Mouse (Mus musculus): Measurements from ENCODE around the gene Slc1a1. TPM values are rescaled to one million over a fixed set of nuclear protein-coding genes. Genes with fewer than 3 reads are reported as not detected.

Gene Slc1a1
- polyA plus RNA-seq, 1 experiment from 2014 or later: 0.07 TPM

- Histone ChIP-seq H3K27ac (no peak overlapping the region), H3K4me2 (no peak overlapping the region), H3K27me3 (no peaks in the 10 kb centered on the region), H3K4me3 (replicated peaks) (no peak overlapping the region), H3K4me1 (replicated peaks) (no peaks in the 10 kb centered on the region), H3K36me3 (no peaks in the 10 kb centered on the region), H3K9ac (no peak overlapping the region), H3K9me3 (replicated peaks) (no peaks in the 10 kb centered on the region)
- no peak for DNase-seq
- 45% methylated on average over 5 of the region's 5 CpGs for WGBS (ENCODE audit: insufficient replicate concordance)
- ATAC-seq (ENCODE audit: low read depth): no peak
Observed at GRCm38 (mm10) chr19:28917839-28918238, 83.0 kb downstream of the Slc1a1 start.

- no peaks in the 10 kb centered on the region for H3K36me3 ChIP-seq
- no peaks in the 10 kb centered on the region for H3K9me3 ChIP-seq (replicated peaks)
- H3K4me2 ChIP-seq: no peak overlapping the region
- H3K27ac ChIP-seq: no peak overlapping the region
- no peaks in the 10 kb centered on the region for H3K27me3 ChIP-seq
- WGBS (ENCODE audit: insufficient replicate concordance): 72% methylated on average over 5 of the region's 5 CpGs
- DNase-seq (no peak), ATAC-seq (ENCODE audit: low read depth) (no peak)
- no peak overlapping the region for H3K4me3 ChIP-seq (replicated peaks)
- 0 out of 2 replicates have a peak, but pooled peaks cover 2% of the 10 kb centered on the region for H3K4me1 ChIP-seq (replicated peaks)
- no peak overlapping the region for H3K9ac ChIP-seq
Observed at GRCm38 (mm10) chr19:28926366-28926765, 91.5 kb downstream of the Slc1a1 start.

- no peaks in the 10 kb centered on the region for H3K9me3 ChIP-seq (replicated peaks)
- H3K36me3 ChIP-seq: no peaks in the 10 kb centered on the region
- H3K27ac ChIP-seq: no peak overlapping the region
- H3K4me3 ChIP-seq (replicated peaks): no peak overlapping the region
- H3K4me2 ChIP-seq: no peak overlapping the region
- DNase-seq (no peak), ATAC-seq (ENCODE audit: low read depth) (no peak)
- 0 out of 2 replicates have a peak, but pooled peaks cover 2% of the 10 kb centered on the region for H3K4me1 ChIP-seq (replicated peaks)
- H3K27me3 ChIP-seq: no peaks in the 10 kb centered on the region
- 23% methylated on average over 4 of the region's 4 CpGs for whole genome bisulfite sequencing (ENCODE audit: insufficient replicate concordance)
- no peak overlapping the region for H3K9ac ChIP-seq
Observed at GRCm38 (mm10) chr19:28927396-28927795, 92.5 kb downstream of the Slc1a1 start.

- Histone ChIP-seq H3K9ac (no peak overlapping the region), H3K4me3 (replicated peaks) (no peak overlapping the region), H3K9me3 (replicated peaks) (no peaks in the 10 kb centered on the region), H3K4me1 (replicated peaks) (0 out of 2 replicates have a peak, but pooled peaks cover 2% of the 10 kb centered on the region), H3K36me3 (no peaks in the 10 kb centered on the region), H3K27ac (no peak overlapping the region), H3K4me2 (no peak overlapping the region), H3K27me3 (no peaks in the 10 kb centered on the region)
- peak; percentile 81 for ATAC-seq (ENCODE audit: low read depth)
- no peak for DNase-seq
Observed at GRCm38 (mm10) chr19:28929034-28929433, 94.2 kb downstream of the Slc1a1 start.

GRCm38 (mm10) chr19:28934897-28935296 is 100.0 kb downstream of the Slc1a1 start:
- ATAC-seq (ENCODE audit: low read depth): no peak

GRCm38 (mm10) chr19:28940135-28940874 is 105.5 kb downstream of the Slc1a1 start:
- Histone ChIP-seq H3K36me3 (no peaks in the 10 kb centered on the region), H3K4me2 (no peak overlapping the region), H3K9me3 (replicated peaks) (no peaks in the 10 kb centered on the region), H3K9ac (no peak overlapping the region), H3K27ac (no peak overlapping the region), H3K27me3 (no peaks in the 10 kb centered on the region), H3K4me1 (replicated peaks) (no peaks in the 10 kb centered on the region), H3K4me3 (replicated peaks) (no peak overlapping the region)
- ATAC-seq (ENCODE audit: low read depth) (no peak), DNase-seq (no peak)
- 44% methylated on average over 9 of the region's 9 CpGs for WGBS (ENCODE audit: insufficient replicate concordance)

More at GRCm38 (mm10) chr19:28934897-28935296, 100.0 kb downstream of the Slc1a1 start:
- H3K9ac ChIP-seq: no peak overlapping the region
- no peak overlapping the region for H3K27ac ChIP-seq
- H3K4me1 ChIP-seq (replicated peaks): no peaks in the 10 kb centered on the region
- H3K36me3 ChIP-seq: no peaks in the 10 kb centered on the region
- no peaks in the 10 kb centered on the region for H3K27me3 ChIP-seq
- 69% methylated on average over 3 of the region's 3 CpGs for WGBS (ENCODE audit: insufficient replicate concordance)
- no peaks in the 10 kb centered on the region for H3K9me3 ChIP-seq (replicated peaks)
- H3K4me3 ChIP-seq (replicated peaks): no peak overlapping the region
- H3K4me2 ChIP-seq: no peak overlapping the region
- DNase-seq: no peak

GRCm38 (mm10) chr19:28941271-28941670 is 106.4 kb downstream of the Slc1a1 start:
- WGBS (ENCODE audit: insufficient replicate concordance): 57% methylated on average over 4 of the region's 4 CpGs
- Histone ChIP-seq H3K4me3 (replicated peaks) (no peak overlapping the region), H3K27me3 (no peaks in the 10 kb centered on the region), H3K27ac (no peak overlapping the region), H3K4me2 (no peak overlapping the region), H3K36me3 (no peaks in the 10 kb centered on the region), H3K4me1 (replicated peaks) (no peaks in the 10 kb centered on the region), H3K9ac (no peak overlapping the region), H3K9me3 (replicated peaks) (no peaks in the 10 kb centered on the region)
- ATAC-seq (ENCODE audit: low read depth) (no peak), DNase-seq (no peak)

GRCm38 (mm10) chr19:28946782-28947181 is 111.9 kb downstream of the Slc1a1 start:
- Histone ChIP-seq H3K27me3 (no peaks in the 10 kb centered on the region), H3K4me3 (replicated peaks) (no peak overlapping the region), H3K4me1 (replicated peaks) (no peaks in the 10 kb centered on the region), H3K9ac (no peak overlapping the region), H3K9me3 (replicated peaks) (no peaks in the 10 kb centered on the region), H3K36me3 (no peaks in the 10 kb centered on the region), H3K4me2 (no peak overlapping the region), H3K27ac (no peak overlapping the region)
- no peak for DNase-seq
- no peak for ATAC-seq (ENCODE audit: low read depth)
- 18% methylated on average over 4 of the region's 4 CpGs for WGBS (ENCODE audit: insufficient replicate concordance)

GRCm38 (mm10) chr19:28947311-28947710 is 112.5 kb downstream of the Slc1a1 start:
- Histone ChIP-seq H3K27me3 (no peaks in the 10 kb centered on the region), H3K9ac (no peak overlapping the region), H3K4me3 (replicated peaks) (no peak overlapping the region), H3K4me2 (no peak overlapping the region), H3K9me3 (replicated peaks) (no peaks in the 10 kb centered on the region), H3K4me1 (replicated peaks) (no peaks in the 10 kb centered on the region), H3K36me3 (no peaks in the 10 kb centered on the region), H3K27ac (no peak overlapping the region)
- 26% methylated on average over 2 of the region's 2 CpGs for WGBS (ENCODE audit: insufficient replicate concordance)
- no peak for DNase-seq
- ATAC-seq (ENCODE audit: low read depth): no peak

- ATAC-seq (ENCODE audit: low read depth) (no peak), DNase-seq (no peak)
- no peak overlapping the region for H3K4me3 ChIP-seq (replicated peaks)
- H3K27me3 ChIP-seq: no peaks in the 10 kb centered on the region
- H3K9ac ChIP-seq: no peak overlapping the region
- no peak overlapping the region for H3K4me2 ChIP-seq
- WGBS (ENCODE audit: insufficient replicate concordance): 76% methylated on average over 5 of the region's 5 CpGs
- no peaks in the 10 kb centered on the region for H3K4me1 ChIP-seq (replicated peaks)
- no peaks in the 10 kb centered on the region for H3K36me3 ChIP-seq
- no peaks in the 10 kb centered on the region for H3K9me3 ChIP-seq (replicated peaks)
- H3K27ac ChIP-seq: no peak overlapping the region
Observed at GRCm38 (mm10) chr19:28951251-28951650, 116.4 kb downstream of the Slc1a1 start.

GRCm38 (mm10) chr19:28963113-28963512 is 128.3 kb downstream of the Slc1a1 start:
- Histone ChIP-seq H3K27ac (no peak overlapping the region), H3K4me2 (peak overlapping the region; percentile 91), H3K9ac (no peak overlapping the region), H3K4me3 (replicated peaks) (peak overlapping the region; percentile 73; the same call in 1 of the 2 replicates), H3K36me3 (no peaks in the 10 kb centered on the region), H3K27me3 (peaks cover 30% of the 10 kb centered on the region), H3K9me3 (replicated peaks) (no peaks in the 10 kb centered on the region), H3K4me1 (replicated peaks) (peaks cover 11% of the 10 kb centered on the region)
- 39% methylated on average over 3 of the region's 3 CpGs for WGBS (ENCODE audit: insufficient replicate concordance)
- no peak for DNase-seq
- ATAC-seq (ENCODE audit: low read depth): no peak

- Histone ChIP-seq H3K27ac (no peak overlapping the region), H3K27me3 (peaks cover 32% of the 10 kb centered on the region), H3K4me2 (peak overlapping the region; percentile 91), H3K9me3 (replicated peaks) (no peaks in the 10 kb centered on the region), H3K36me3 (no peaks in the 10 kb centered on the region), H3K4me3 (replicated peaks) (peak overlapping the region; percentile 73), H3K9ac (peak overlapping the region; percentile 77), H3K4me1 (replicated peaks) (peaks cover 11% of the 10 kb centered on the region)
- DNase-seq (no peak), ATAC-seq (ENCODE audit: low read depth) (no peak)
- 6% methylated on average over 4 of the region's 4 CpGs for WGBS (ENCODE audit: insufficient replicate concordance)
Observed at GRCm38 (mm10) chr19:28963513-28963841, 128.6 kb downstream of the Slc1a1 start.
